Mouse (Mus musculus) lung, adult 2 months (tissue): Measurements from ENCODE around the gene Celsr1.

Experiments used
- CTCF ChIP-seq: fragments of 200-500 bp; IDR thresholded peaks from 2 replicates; pipeline ENCODE4 v1.5.1; 2011; ENCODE audit warnings: mild to moderate bottlenecking, low read length, control low read depth; ENCODE audit not compliant: insufficient read depth
- POLR2A ChIP-seq: fragments of 200-500 bp; IDR thresholded peaks from 2 replicates; pipeline ENCODE4 v1.6.1; 2011; ENCODE audit warnings: low read depth, mild to moderate bottlenecking, control low read depth, low read length, borderline replicate concordance; ENCODE audit errors: extremely low read depth

DNA sequence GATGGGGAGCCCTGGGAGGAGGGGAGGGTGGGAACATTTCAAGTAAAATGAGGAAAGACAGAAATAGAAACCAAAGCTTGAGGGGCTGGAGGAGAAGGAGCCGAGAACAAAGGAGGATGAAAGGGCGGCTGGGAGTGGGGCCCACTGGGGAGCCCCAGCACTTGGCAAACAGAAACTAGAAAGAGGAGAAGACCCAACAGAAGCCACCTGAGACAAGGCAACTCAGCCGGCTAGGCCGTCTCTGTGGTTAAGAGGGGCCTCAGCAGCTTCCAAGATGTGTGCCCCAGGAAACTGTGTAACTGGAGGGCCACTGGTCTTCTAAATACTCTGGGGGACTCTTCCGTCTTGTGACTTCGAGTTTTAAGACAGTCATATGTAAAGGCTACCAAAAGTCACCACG is 72.4 kb downstream of the Celsr1 start:
- TF ChIP-seq POLR2A = no peak
- TF ChIP-seq CTCF = no peak
